Comparison of ENCODE assay signal across 11 mouse cellular contexts in genomic region chr3:153484701-153485100, GRCm38 (mm10).
DNase-seq lines count a peak whose midpoint lies in the region; ATAC-seq and TF ChIP-seq lines count a peak whose summit lies in the region.
"Had no signal": no experiment of that assay in that cellular context is flagged by ENCODE, and none has a peak within 500 bp of the region (broad histone marks: within the 10 kb centered on the region; RNA-seq: fewer than 3 reads in every experiment).

No protein-coding gene starts in this region.

- DNase-seq in liver, adult 2 months (ENCODE audit: extremely low read depth, low read depth, low spot score) = peak; percentile 19
- no peak for DNase-seq in liver, embryonic 11.5 days (ENCODE audit: low spot score)
- peak; percentile 77 to 85 for DNase-seq in cerebellum, postnatal 25 days
- peak; percentile 65 to 80 for DNase-seq in layer of hippocampus, adult 8-10 months (ENCODE audit: low spot score in 2 of 2)
- DNase-seq in right cerebral cortex, postnatal 14 days = peak; percentile 69
- DNase-seq in embryo, embryonic 9.5 days (ENCODE audit: extremely low spot score) = no peak
- DNase-seq in thymus, postnatal 0 days (ENCODE audit: low spot score) = no peak
- DNase-seq in gastrocnemius, adult 2 months = no peak

- TF ChIP-seq CTCF in liver, adult 2 months (IDR thresholded peaks at IDR 0.05; ENCODE audit: low read depth, low read length) = no peak
- TF ChIP-seq CTCF in gastrocnemius, adult 2 months (IDR thresholded peaks at IDR 0.05) = no peak

- H3K9ac ChIP-seq in liver, adult 2 months (ENCODE audit: low read depth, low read length) = no peak overlapping the region
- H3K9ac ChIP-seq in liver, embryonic 11.5 days (ENCODE audit: low read depth, low read length) = no peak overlapping the region
- H3K9ac ChIP-seq: embryonic facial prominence, embryonic 13.5 days; limb, embryonic 12.5 days; neural tube, embryonic 13.5 days had no signal

- intact Hi-C loops in gastrocnemius, adult 2 months (cut with DNase I) = no loop called here

- no peak overlapping the region for H3K4me3 ChIP-seq in liver, adult 2 months (ENCODE audit: insufficient read depth, low read depth, low read length)
- H3K4me3 ChIP-seq in liver, embryonic 11.5 days (ENCODE audit: low read depth, low read length) = no peak overlapping the region
- H3K4me3 ChIP-seq in gastrocnemius, adult 2 months = no peak overlapping the region
- H3K4me3 ChIP-seq: embryonic facial prominence, embryonic 13.5 days; limb, embryonic 12.5 days; neural tube, embryonic 13.5 days had no signal

- 74% methylated on average over 7 of the region's 7 CpGs for WGBS in liver, adult 2 months
- WGBS in liver, embryonic 11.5 days = 83% methylated on average over 7 of the region's 7 CpGs

- no peaks in the 10 kb centered on the region for H3K27me3 ChIP-seq in liver, adult 2 months (ENCODE audit: control insufficient read depth, insufficient read depth, low read length)
- H3K27me3 ChIP-seq in liver, embryonic 11.5 days (replicated peaks; ENCODE audit: control insufficient read depth, insufficient read depth, low read length) = no peaks in the 10 kb centered on the region
- H3K27me3 ChIP-seq: embryonic facial prominence, embryonic 13.5 days; limb, embryonic 12.5 days; neural tube, embryonic 13.5 days had no signal

- no peaks in the 10 kb centered on the region for H3K4me1 ChIP-seq in liver, adult 2 months (ENCODE audit: control insufficient read depth, insufficient read depth, low read length)
- peaks cover 13% of the 10 kb centered on the region for H3K4me1 ChIP-seq in liver, embryonic 11.5 days (replicated peaks; ENCODE audit: control insufficient read depth, insufficient read depth, low read length)

- no peak overlapping the region for H3K27ac ChIP-seq in liver, adult 2 months (replicated peaks; ENCODE audit: insufficient read depth, low read depth, low read length)
- no peak overlapping the region for H3K27ac ChIP-seq in liver, embryonic 11.5 days (ENCODE audit: low read depth, low read length)
- no peak overlapping the region for H3K27ac ChIP-seq in gastrocnemius, adult 2 months
- H3K27ac ChIP-seq: embryonic facial prominence, embryonic 13.5 days; limb, embryonic 12.5 days; neural tube, embryonic 13.5 days had no signal

- no peak for ATAC-seq in liver, embryonic 11.5 days (replicated peaks; ENCODE audit: low FRiP score)

- no peaks in the 10 kb centered on the region for H3K79me2 ChIP-seq in liver, adult 2 months (ENCODE audit: control insufficient read depth, insufficient read depth, low read length)

- no peaks in the 10 kb centered on the region for H3K36me3 ChIP-seq in liver, adult 2 months (ENCODE audit: control insufficient read depth, insufficient read depth, low read length)
- no peaks in the 10 kb centered on the region for H3K36me3 ChIP-seq in liver, embryonic 11.5 days (ENCODE audit: control insufficient read depth, insufficient read depth, low read length)
- H3K36me3 ChIP-seq: embryonic facial prominence, embryonic 13.5 days; limb, embryonic 12.5 days; neural tube, embryonic 13.5 days had no signal

- H3K4me2 ChIP-seq in liver, embryonic 11.5 days = no peak overlapping the region
- H3K4me2 ChIP-seq: embryonic facial prominence, embryonic 13.5 days; limb, embryonic 12.5 days; neural tube, embryonic 13.5 days had no signal

- no peak for TF ChIP-seq POLR2A in liver, adult 2 months (IDR thresholded peaks at IDR 0.05; ENCODE audit: extremely low read depth, insufficient read depth, low read length)

- H3K9me3 ChIP-seq in liver, embryonic 11.5 days (ENCODE audit: control insufficient read depth, low read length) = no peaks in the 10 kb centered on the region
- H3K9me3 ChIP-seq: embryonic facial prominence, embryonic 13.5 days; limb, embryonic 12.5 days; neural tube, embryonic 13.5 days had no signal

Comparison
In these comparisons a context has a peak if more than half of its experiments do, and no peak if none do; other contexts are left out.
1. DNase-seq: peak in liver, adult 2 months (single experiment), cerebellum, postnatal 25 days (2 of 2), layer of hippocampus, adult 8-10 months (2 of 2) and right cerebral cortex, postnatal 14 days (single experiment); none in liver, embryonic 11.5 days (single experiment), embryo, embryonic 9.5 days (single experiment), thymus, postnatal 0 days (single experiment) and gastrocnemius, adult 2 months (single experiment).